Mouse (Mus musculus) lung, adult 2 months (tissue): ENCODE data around the gene Ly6g5b.
A peak's percentile ranks its signal among the peaks of the same experiment; 100 is the strongest.

ENCODE experiments used
- CTCF ChIP-seq: fragments of 200-500 bp; IDR thresholded peaks from 2 replicates; pipeline ENCODE4 v1.5.1; 2011; ENCODE audit warnings: mild to moderate bottlenecking, low read length, control low read depth; ENCODE audit not compliant: insufficient read depth
- POLR2A ChIP-seq: fragments of 200-500 bp; IDR thresholded peaks from 2 replicates; pipeline ENCODE4 v1.6.1; 2011; ENCODE audit warnings: low read depth, mild to moderate bottlenecking, control low read depth, low read length, borderline replicate concordance; ENCODE audit errors: extremely low read depth

GRCm38 (mm10) chr17:35068213-35068914, 46.9 kb downstream of the Ly6g5b start:
- TF ChIP-seq POLR2A (peak; percentile 20; the same call in 1 of the 2 replicates), CTCF (no peak)
